Mouse (Mus musculus): ENCODE measurements at regions not wholly inside any gene's neighbourhood (a gene's known extent, or its start where the extent isn't known, plus 50 kb on each side); places are given as distances from the start of the nearest gene placed in this dataset.

GRCm38 (mm10) chr10:117899410-117899935, 53.6 kb upstream of the Rap1b start:
- DNase-seq (ENCODE audit: extremely low read depth), result no peak
- Histone ChIP-seq H3K79me2 (replicated peaks; ENCODE audit: control insufficient read depth, extremely low read depth, insufficient read depth, poor library complexity, severe bottlenecking) (no peaks in the 10 kb centered on the region), H3K27ac (ENCODE audit: insufficient read depth, low read depth) (no peak overlapping the region), H3K9me3 (replicated peaks; ENCODE audit: low read length) (no peaks in the 10 kb centered on the region), H3K36me3 (replicated peaks in 1 of 2; ENCODE audit: control insufficient read depth in 1 of 2, insufficient read depth in 1 of 2, low read length in 1 of 2) (no peaks in the 10 kb centered on the region), H3K27me3 (replicated peaks) (no peaks in the 10 kb centered on the region), H3K4me3 (replicated peaks in 1 of 3; ENCODE audit: low read depth in 2 of 3, low read length in 2 of 3, poor library complexity in 1 of 3) (peak overlapping the region in 1 of 3 experiments; percentile 11), H3K9ac (ENCODE audit: insufficient read depth, low read depth) (peak overlapping the region; percentile 7; the same call in 1 of the 2 replicates), H3K4me1 (ENCODE audit: control insufficient read depth in 1 of 2, insufficient read depth in 2 of 2) (peaks cover 15 to 39% of the 10 kb centered on the region in 2 experiments), H3K4me2 (ENCODE audit: insufficient read depth, low read depth, poor library complexity, severe bottlenecking) (peak overlapping the region; percentile 61)
- dilution Hi-C loops (cut with MboI; ENCODE audit: extremely low pct_ligation_motif_present, extremely low pct_unique_long_range_greater_than_20kb, low sequenced_read_pairs), result no loop called here
- in situ Hi-C loops (cut with MboI; ENCODE audit: low pct_ligation_motif_present, low pct_unique_long_range_greater_than_20kb, low sequenced_read_pairs), result no loop called here
- TF ChIP-seq ZMIZ1 (IDR thresholded peaks at IDR 0.05; ENCODE audit: low read depth, low read length) (no peak), MYC (IDR thresholded peaks at IDR 0.05; ENCODE audit: low read depth, low read length) (no peak), ETS1 (conservative IDR thresholded peaks at IDR 0.05; ENCODE audit: low read depth, low read length) (no peak; the same call in 1 of the 2 replicates), TCF12 (IDR thresholded peaks at IDR 0.05; ENCODE audit: low read depth, low read length) (peak; percentile 31; the same call in 1 of the 2 replicates), BHLHE40 (IDR thresholded peaks at IDR 0.05; ENCODE audit: low read depth, low read length) (peak; percentile 62), USF2 (conservative IDR thresholded peaks at IDR 0.05; ENCODE audit: low read depth, low read length) (no peak), MEF2A (IDR thresholded peaks at IDR 0.05; ENCODE audit: borderline replicate concordance, low read depth, low read length) (peak; percentile 74), MXI1 (IDR thresholded peaks at IDR 0.05; ENCODE audit: low read depth, low read length) (no peak), SMC3 (IDR thresholded peaks at IDR 0.05; ENCODE audit: low read depth, low read length) (no peak), NRF1 (IDR thresholded peaks at IDR 0.05; ENCODE audit: low read depth, low read length) (no peak), EP300 (IDR thresholded peaks at IDR 0.05; ENCODE audit: low read length) (peak; percentile 57; the same call in 1 of the 2 replicates), CHD1 (IDR thresholded peaks at IDR 0.05; ENCODE audit: low read depth, low read length) (no peak), ZC3H11A (IDR thresholded peaks at IDR 0.05; ENCODE audit: low read depth, low read length) (no peak), ELF1 (IDR thresholded peaks at IDR 0.05; ENCODE audit: low read depth, low read length) (peak; percentile 48; the same call in 1 of the 2 replicates), TBP (conservative IDR thresholded peaks at IDR 0.05; ENCODE audit: low read depth, low read length) (no peak), POLR2A (IDR thresholded peaks at IDR 0.05; ENCODE audit: low read depth, low read length) (no peak), HCFC1 (IDR thresholded peaks at IDR 0.05; ENCODE audit: low read depth, low read length) (no peak), CHD2 (IDR thresholded peaks at IDR 0.05; ENCODE audit: low read length) (no peak), IRF4 (IDR thresholded peaks at IDR 0.05; ENCODE audit: low read depth, low read length) (peak; percentile 66), RCOR1 (conservative IDR thresholded peaks at IDR 0.05; ENCODE audit: low read depth, low read length) (no peak), JUND (conservative IDR thresholded peaks at IDR 0.05; ENCODE audit: low read depth, low read length) (no peak), MAFK (IDR thresholded peaks at IDR 0.05; ENCODE audit: insufficient replicate concordance, low read length) (peak; percentile 72; the same call in 1 of the 2 replicates)

Measured in CH12.LX (cell line).